Mouse (Mus musculus) liver, embryonic 15.5 days (tissue): ENCODE data around the gene Qprt. TPM values are rescaled to one million over a fixed set of nuclear protein-coding genes. Genes with fewer than 3 reads are reported as not detected.

Experiments used
- ATAC-seq: fragments of 200-750 bp; cut with Nextera tagmentation; 2 replicates; pipeline ENCODE4 v1.8.0; 2017; ENCODE audit warnings: moderate number of reproducible peaks, mild to moderate bottlenecking, moderate library complexity; ENCODE audit not compliant: insufficient read depth
- H3K27ac ChIP-seq: fragments of 300-500 bp; sonication (generic); replicated peaks from 2 replicates; pipeline ENCODE4 v1.5.1; 2015; ENCODE audit warnings: mild to moderate bottlenecking, inconsistent platforms
- H3K27me3 ChIP-seq: fragments of 300-500 bp; sonication (generic); 2 replicates; pipeline ENCODE4 v1.6.1; 2015; ENCODE audit warnings: mild to moderate bottlenecking, inconsistent platforms
- H3K36me3 ChIP-seq: fragments of 300-500 bp; sonication (generic); replicated peaks from 2 replicates; pipeline ENCODE4 v1.6.1; 2015; ENCODE audit warnings: moderate library complexity, mild to moderate bottlenecking, inconsistent platforms
- H3K4me1 ChIP-seq: fragments of 300-500 bp; sonication (generic); replicated peaks from 2 replicates; pipeline ENCODE4 v1.6.1; 2015; ENCODE audit warnings: inconsistent platforms
- H3K4me2 ChIP-seq: fragments of 300-500 bp; sonication (generic); 2 replicates; pipeline ENCODE4 v1.6.1; 2015; ENCODE audit warnings: moderate library complexity, mild to moderate bottlenecking, inconsistent platforms
- H3K4me3 ChIP-seq: fragments of 300-500 bp; sonication (generic); replicated peaks from 2 replicates; pipeline ENCODE4 v1.5.1; 2015; ENCODE audit warnings: mild to moderate bottlenecking, inconsistent platforms
- H3K9ac ChIP-seq: fragments of 300-500 bp; sonication (generic); 2 replicates; pipeline ENCODE4 v1.6.1; 2015; ENCODE audit warnings: moderate library complexity, mild to moderate bottlenecking, inconsistent platforms
- H3K9me3 ChIP-seq: fragments of 300-500 bp; sonication (generic); replicated peaks from 2 replicates; pipeline ENCODE4 v1.6.1; 2016; ENCODE audit warnings: inconsistent platforms
- WGBS: fragments of 180-500 bp; shearing (Covaris S2); methylation state at CpG from one replicate; pipeline ENCODE4 v1.1.7; 2015; ENCODE audit warnings: mixed read lengths; ENCODE audit not compliant: insufficient replicate concordance; 5-methylcytosine and 5-hydroxymethylcytosine counted together
- polyA plus RNA-seq: library from polyadenylated mRNA; unstranded; fragments of >200 nt; fragmentation: Nextera tagmentation; extraction: Ambion mirVana; gene quantifications from 2 replicates; pipeline ENCODE4 v1.2.1, GENCODE M21; 2015

The Qprt gene
- polyA plus RNA-seq, 1 experiment from 2014 or later, result 65.5 TPM

DNA sequence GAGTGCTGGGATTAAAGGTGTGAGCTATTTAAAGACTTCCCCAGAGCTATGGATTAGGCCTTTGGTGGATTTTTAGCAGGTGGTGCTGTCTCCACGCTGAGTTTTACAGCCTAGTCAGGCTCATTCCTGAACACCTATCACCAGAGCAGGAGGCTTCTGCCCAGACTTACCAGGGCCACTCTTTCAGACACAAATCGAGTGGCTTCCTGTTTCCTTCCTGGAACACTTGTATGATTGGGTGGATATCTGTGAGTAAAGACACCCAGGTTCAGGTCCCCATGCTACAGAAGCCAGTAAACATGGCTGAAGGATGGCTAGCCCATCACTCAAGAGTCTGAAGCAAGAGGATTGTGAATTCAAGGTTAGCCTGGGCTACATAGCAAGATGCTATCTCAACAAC is 39.0 kb downstream of the Qprt start:
- Histone ChIP-seq H3K27me3 (no peaks in the 10 kb centered on the region), H3K4me3 (no peak overlapping the region), H3K4me1 (peaks cover 62% of the 10 kb centered on the region), H3K9me3 (no peaks in the 10 kb centered on the region), H3K4me2 (no peak overlapping the region), H3K9ac (no peak overlapping the region), H3K27ac (no peak overlapping the region), H3K36me3 (no peaks in the 10 kb centered on the region)
- ATAC-seq, result no peak
- WGBS, result 21% methylated on average over 2 of the region's 2 CpGs

DNA sequence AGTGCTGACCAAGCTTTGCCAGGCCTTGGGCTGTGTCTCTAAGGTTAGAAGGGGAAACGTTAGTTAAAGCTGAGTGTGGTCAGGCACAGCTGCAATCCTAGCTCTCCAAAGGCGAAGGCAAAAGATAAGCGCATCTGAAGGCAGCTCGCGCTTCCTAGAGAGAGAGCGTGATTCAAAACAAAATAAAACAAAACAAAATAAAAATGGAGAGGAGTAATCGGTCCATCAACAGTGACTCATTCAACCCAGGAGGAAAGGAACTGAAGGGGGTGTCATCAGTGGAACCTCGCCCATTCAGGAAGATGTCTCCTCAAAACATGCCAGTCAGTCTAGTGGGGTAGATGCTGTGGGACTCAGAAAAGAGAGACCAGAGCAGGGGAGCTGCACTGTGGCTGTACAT is 39.8 kb downstream of the Qprt start:
- no peak for ATAC-seq

DNA sequence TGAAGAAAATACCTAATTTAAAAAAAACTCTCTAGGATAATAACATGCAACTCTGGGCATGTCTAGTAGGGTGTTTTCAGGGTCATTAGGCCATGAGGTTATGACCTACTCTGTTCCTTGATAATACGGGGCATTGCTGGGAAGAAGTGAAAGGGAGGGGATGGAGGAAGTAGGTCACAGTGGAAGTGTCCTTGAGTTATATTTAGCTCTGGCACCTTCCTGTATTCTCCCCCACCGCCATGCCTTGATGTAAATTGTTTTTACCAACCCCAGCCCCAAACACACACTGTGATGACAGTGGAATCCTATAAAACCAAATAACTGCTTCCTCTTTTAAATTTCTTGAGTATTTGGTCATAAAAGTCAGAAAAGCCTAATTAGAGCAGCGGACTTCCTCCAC is 42.0 kb downstream of the Qprt start:
- no peak overlapping the region for H3K4me3 ChIP-seq
- 56% methylated on average over 3 of the region's 3 CpGs for WGBS
- ATAC-seq, result no peak
- no peaks in the 10 kb centered on the region for H3K36me3 ChIP-seq
- no peak overlapping the region for H3K4me2 ChIP-seq
- no peak overlapping the region for H3K9ac ChIP-seq
- H3K27me3 ChIP-seq, result no peaks in the 10 kb centered on the region
- no peak overlapping the region for H3K27ac ChIP-seq
- no peaks in the 10 kb centered on the region for H3K9me3 ChIP-seq
- peaks cover 35% of the 10 kb centered on the region for H3K4me1 ChIP-seq

More for the DNA sequence above, 39.8 kb downstream of the Qprt start:
- Histone ChIP-seq H3K4me1 (peaks cover 55% of the 10 kb centered on the region), H3K27me3 (no peaks in the 10 kb centered on the region), H3K4me3 (no peak overlapping the region), H3K36me3 (no peaks in the 10 kb centered on the region), H3K9me3 (no peaks in the 10 kb centered on the region), H3K9ac (no peak overlapping the region), H3K27ac (no peak overlapping the region), H3K4me2 (no peak overlapping the region)
- WGBS, result 35% methylated on average over 8 of the region's 8 CpGs

DNA sequence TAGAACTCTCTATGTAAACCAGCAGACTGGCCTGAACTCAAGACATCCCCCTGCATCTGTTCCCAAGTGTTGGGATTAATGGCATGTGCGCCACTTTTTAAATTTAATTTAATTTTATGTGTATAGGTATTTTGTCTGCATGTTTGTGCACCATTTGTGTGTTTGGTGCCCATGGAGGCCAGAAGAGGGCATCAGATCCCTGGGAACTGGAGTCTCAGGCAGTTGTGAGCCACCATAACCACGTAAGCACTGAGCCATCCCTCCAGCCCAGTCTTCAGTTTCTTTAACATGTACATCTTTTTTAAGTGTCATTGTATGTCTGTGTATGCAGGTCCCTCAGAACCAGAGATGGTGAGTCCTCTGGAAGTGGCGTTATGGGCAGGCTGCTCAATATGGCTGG is 44.3 kb downstream of the Qprt start:
- Histone ChIP-seq H3K27ac (no peak overlapping the region), H3K9me3 (no peaks in the 10 kb centered on the region), H3K9ac (no peak overlapping the region), H3K27me3 (no peaks in the 10 kb centered on the region), H3K4me3 (no peak overlapping the region), H3K4me2 (no peak overlapping the region), H3K36me3 (no peaks in the 10 kb centered on the region), H3K4me1 (peaks cover 14% of the 10 kb centered on the region)
- 64% methylated on average over 3 of the region's 3 CpGs for WGBS
- no peak for ATAC-seq

DNA sequence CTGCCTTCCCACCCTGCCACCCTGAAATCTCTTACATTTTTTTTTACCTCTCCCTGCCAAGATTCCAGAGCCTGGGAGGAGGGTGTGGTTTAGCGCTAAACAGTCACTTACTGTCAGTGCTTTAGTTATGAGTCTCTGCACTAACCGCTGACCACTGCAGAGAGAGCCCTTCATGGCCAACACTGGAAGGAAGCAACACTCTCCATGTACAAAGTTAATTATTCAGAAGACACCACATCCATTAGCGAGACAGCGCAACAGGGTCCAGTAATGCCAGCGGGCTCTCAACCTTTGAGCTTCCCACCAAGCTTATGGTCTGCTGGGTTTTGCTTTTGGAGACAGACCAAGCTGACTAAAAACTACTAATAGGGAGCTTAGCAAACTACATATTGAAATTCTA is 45.8 kb downstream of the Qprt start:
- no peak for ATAC-seq
- no peaks in the 10 kb centered on the region for H3K36me3 ChIP-seq
- no peak overlapping the region for H3K4me3 ChIP-seq
- H3K9me3 ChIP-seq, result no peaks in the 10 kb centered on the region
- 77% methylated on average over 5 of the region's 5 CpGs for WGBS
- no peak overlapping the region for H3K9ac ChIP-seq
- H3K4me2 ChIP-seq, result no peak overlapping the region
- no peak overlapping the region for H3K27ac ChIP-seq
- no peaks in the 10 kb centered on the region for H3K27me3 ChIP-seq
- H3K4me1 ChIP-seq, result 0 out of 2 replicates have a peak, but pooled peaks cover 3% of the 10 kb centered on the region

DNA sequence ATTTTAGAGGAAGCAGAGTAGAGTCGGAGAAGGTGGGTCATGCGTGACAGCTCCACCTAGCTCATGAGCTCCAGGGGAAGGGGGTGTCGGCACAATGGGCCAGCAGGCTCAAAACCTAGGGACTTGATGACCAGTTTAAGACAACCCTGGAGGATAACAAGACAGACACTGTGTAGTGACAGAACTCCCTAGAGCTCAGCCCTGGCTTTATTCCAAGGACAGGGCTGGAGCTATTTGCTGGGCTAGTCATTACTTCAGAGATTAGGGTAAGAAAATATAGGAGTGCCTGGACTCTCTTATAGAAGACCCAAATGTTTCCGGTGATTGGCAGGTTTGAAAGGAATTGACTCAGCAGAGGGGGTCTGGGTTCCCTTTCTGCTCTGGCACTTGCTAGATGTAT is 48.8 kb downstream of the Qprt start:
- Histone ChIP-seq H3K4me2 (no peak overlapping the region), H3K4me1 (no peaks in the 10 kb centered on the region), H3K4me3 (no peak overlapping the region), H3K27me3 (no peaks in the 10 kb centered on the region), H3K27ac (no peak overlapping the region), H3K36me3 (no peaks in the 10 kb centered on the region), H3K9me3 (no peaks in the 10 kb centered on the region), H3K9ac (no peak overlapping the region)
- 73% methylated on average over 4 of the region's 4 CpGs for WGBS
- ATAC-seq, result no peak

DNA sequence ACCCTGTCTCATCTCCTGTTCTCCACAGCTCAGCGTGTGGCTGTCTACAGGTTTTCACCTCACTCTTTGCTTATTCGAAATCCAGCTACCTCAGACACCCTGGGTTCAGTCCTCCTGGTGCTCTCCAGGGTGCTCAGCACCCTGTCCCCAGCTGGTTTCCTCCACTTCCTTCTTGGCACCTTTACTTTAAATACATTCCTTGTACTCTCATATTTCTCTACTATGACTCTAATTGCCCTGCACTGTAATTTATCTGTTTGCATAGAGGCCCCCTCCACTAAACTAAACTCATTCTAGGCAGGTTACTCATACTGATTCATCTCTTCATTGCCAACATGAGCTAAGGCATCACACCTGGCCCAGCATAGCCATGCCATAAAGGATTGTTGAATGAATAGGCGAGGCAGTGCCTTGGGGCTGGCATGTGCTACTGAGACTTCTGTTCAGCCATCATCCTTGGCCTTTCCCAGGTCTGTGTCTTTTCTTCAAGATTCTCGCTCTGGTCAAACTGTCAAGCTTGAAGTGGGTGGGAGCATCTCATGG is 51.1 kb downstream of the Qprt start:
- Histone ChIP-seq H3K4me2 (no peak overlapping the region), H3K4me1 (no peaks in the 10 kb centered on the region), H3K36me3 (no peaks in the 10 kb centered on the region), H3K27ac (no peak overlapping the region), H3K27me3 (no peaks in the 10 kb centered on the region), H3K9ac (no peak overlapping the region), H3K9me3 (no peaks in the 10 kb centered on the region), H3K4me3 (no peak overlapping the region)
- 58% methylated on average over 4 of the region's 4 CpGs for WGBS
- no peak for ATAC-seq

DNA sequence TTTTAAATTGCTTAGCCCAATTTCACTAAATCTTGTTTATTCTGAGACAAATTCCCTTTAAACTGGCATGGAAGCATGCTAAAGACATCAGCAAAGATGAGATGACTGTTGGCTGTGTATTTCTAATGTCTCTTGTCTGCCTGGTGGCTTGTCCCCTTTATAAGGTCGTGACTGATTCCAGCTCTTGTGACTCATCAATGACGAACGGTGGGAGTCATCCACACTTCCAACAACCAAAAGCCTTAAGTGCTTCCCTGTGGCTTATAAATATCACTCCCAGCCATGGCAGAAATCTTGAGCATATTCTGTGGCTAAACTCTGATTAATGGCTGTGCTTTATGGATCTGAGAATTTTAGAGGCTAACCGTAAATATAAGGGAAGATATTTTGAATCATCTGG is 55.7 kb downstream of the Qprt start:
- Histone ChIP-seq H3K4me2 (no peak overlapping the region), H3K27ac (no peak overlapping the region), H3K4me1 (0 out of 2 replicates have a peak, but pooled peaks cover 3% of the 10 kb centered on the region), H3K9me3 (no peaks in the 10 kb centered on the region), H3K36me3 (no peaks in the 10 kb centered on the region), H3K9ac (no peak overlapping the region), H3K4me3 (no peak overlapping the region), H3K27me3 (0 out of 2 replicates have a peak, but pooled peaks cover under 1% of the 10 kb centered on the region)
- ATAC-seq, result no peak
- WGBS, result 66% methylated on average over 4 of the region's 4 CpGs

DNA sequence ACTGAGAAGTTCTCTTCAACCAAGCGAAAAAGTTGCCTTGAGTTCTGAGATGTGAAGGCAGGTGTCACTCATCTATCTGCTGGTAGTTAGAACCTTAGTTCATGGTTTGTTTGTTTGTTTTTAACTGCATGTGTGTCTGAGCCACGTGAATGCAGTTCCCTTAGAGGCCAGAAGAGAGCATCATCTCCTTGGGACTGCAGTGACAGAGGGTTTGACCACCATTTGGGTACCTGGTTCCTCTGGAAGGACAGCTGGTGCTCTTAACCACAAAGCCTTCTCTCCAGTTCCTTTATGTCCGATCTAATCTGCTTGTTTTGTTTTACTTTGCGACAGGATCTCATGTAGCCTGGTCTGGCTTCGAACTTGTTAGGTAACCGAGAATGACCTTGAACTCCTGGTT is 56.5 kb downstream of the Qprt start:
- WGBS, result 61% methylated on average over 6 of the region's 6 CpGs
- Histone ChIP-seq H3K4me3 (no peak overlapping the region), H3K9me3 (no peaks in the 10 kb centered on the region), H3K9ac (no peak overlapping the region), H3K4me1 (0 out of 2 replicates have a peak, but pooled peaks cover 3% of the 10 kb centered on the region), H3K4me2 (no peak overlapping the region), H3K27ac (no peak overlapping the region), H3K36me3 (no peaks in the 10 kb centered on the region), H3K27me3 (0 out of 2 replicates have a peak, but pooled peaks cover 7% of the 10 kb centered on the region)
- ATAC-seq, result no peak

Other genes starting within 250 kb of the Qprt start
- gene Taok2, start 237.5 kb downstream of the Qprt start, polyA plus RNA-seq, result 11.3 and 12.9 TPM in 2 replicates
- gene Tmem219, start 199.3 kb downstream of the Qprt start, polyA plus RNA-seq, result 17.0 and 19.3 TPM in 2 replicates
- 4.1 and 5.0 TPM in 2 replicates for gene Kctd13, start 193.3 kb downstream of the Qprt start, polyA plus RNA-seq
- gene Asphd1, start 172.6 kb downstream of the Qprt start, polyA plus RNA-seq, result not detected in 2 replicates
- gene Sez6l2, start 171.7 kb downstream of the Qprt start, polyA plus RNA-seq, result 0.07 and 0.12 TPM in 2 replicates
- gene Cdipt, start 146.3 kb downstream of the Qprt start, polyA plus RNA-seq, result 44.8 and 51.7 TPM in 2 replicates
- gene Cdiptos, start 146.1 kb downstream of the Qprt start, polyA plus RNA-seq, result 0.46 and 0.63 TPM in 2 replicates
- 9.2 TPM in 2 replicates for gene Mvp, start 107.6 kb downstream of the Qprt start, polyA plus RNA-seq
- gene Pagr1b, start 105.7 kb downstream of the Qprt start, polyA plus RNA-seq, result not detected in 2 replicates
- gene Pagr1a, start 104.9 kb downstream of the Qprt start, polyA plus RNA-seq, result 32.8 and 39.1 TPM in 2 replicates
- gene Gm42742, start 101.1 kb downstream of the Qprt start, polyA plus RNA-seq, result 3.6 and 4.0 TPM in 2 replicates
- gene Prrt2, start 101.0 kb downstream of the Qprt start, polyA plus RNA-seq, result 0.13 and 0.56 TPM in 2 replicates
- gene Maz, start 95.2 kb downstream of the Qprt start, polyA plus RNA-seq, result 38.1 and 45.7 TPM in 2 replicates
- gene Kif22, start 79.8 kb downstream of the Qprt start, polyA plus RNA-seq, result 108 and 111 TPM in 2 replicates
- gene Zg16, start 34.9 kb downstream of the Qprt start, polyA plus RNA-seq, result 0.24 and 0.33 TPM in 2 replicates
- 8.2 and 9.5 TPM in 2 replicates for gene AI467606, start 30.9 kb downstream of the Qprt start, polyA plus RNA-seq
- gene Spn, start 15.6 kb upstream of the Qprt start, polyA plus RNA-seq, result 6.7 and 6.8 TPM in 2 replicates
- gene Cd2bp2, start 73.8 kb upstream of the Qprt start, polyA plus RNA-seq, result 18.0 and 21.5 TPM in 2 replicates
- 17.1 and 18.2 TPM in 2 replicates for gene Tbc1d10b, start 86.2 kb upstream of the Qprt start, polyA plus RNA-seq
- 67.8 and 89.3 TPM in 2 replicates for gene Mylpf, start 86.7 kb upstream of the Qprt start, polyA plus RNA-seq
- 6.3 and 6.8 TPM in 2 replicates for gene Zfp553, start 110.8 kb upstream of the Qprt start, polyA plus RNA-seq
- gene Sept1, start 110.9 kb upstream of the Qprt start, polyA plus RNA-seq, result 9.4 and 9.7 TPM in 2 replicates
- 13.8 and 15.0 TPM in 2 replicates for gene Zfp771, start 122.0 kb upstream of the Qprt start, polyA plus RNA-seq
- gene Dctpp1, start 138.5 kb upstream of the Qprt start, polyA plus RNA-seq, result 74.2 and 84.8 TPM in 2 replicates
- gene Sephs2, start 151.8 kb upstream of the Qprt start, polyA plus RNA-seq, result 162 and 175 TPM in 2 replicates
- gene Itgal, start 174.0 kb upstream of the Qprt start, polyA plus RNA-seq, result 6.2 and 7.3 TPM in 2 replicates
- gene Zfp768, start 223.4 kb upstream of the Qprt start, polyA plus RNA-seq, result 3.1 and 4.4 TPM in 2 replicates